Mouse (Mus musculus): ENCODE measurements around the gene Gla. TPM values are rescaled to one million over a fixed set of nuclear protein-coding genes. Genes with fewer than 3 reads are reported as not detected.

The Gla gene
- total and polyA plus RNA-seq, 3 experiments = 0.84 to 1.7 (median 1.7) TPM

GRCm38 (mm10) chrX:134586447-134586846 lies 14.5 kb downstream of the Gla start:
- intact Hi-C loops (cut with DNase I) = loop anchor here (5.0 kb wide), 1 partner anchor 44 kb away; the partner anchor contains the start of gene Timm8a1
- no peaks in the 10 kb centered on the region for H3K27me3 ChIP-seq (ENCODE audit: control insufficient read depth, insufficient read depth, low read length)
- H3K4me1 ChIP-seq (ENCODE audit: control insufficient read depth, insufficient read depth, low read length) = no peaks in the 10 kb centered on the region
- H3K36me3 ChIP-seq (ENCODE audit: control insufficient read depth, insufficient read depth, low read length) = no peaks in the 10 kb centered on the region
- no peaks in the 10 kb centered on the region for H3K79me2 ChIP-seq (replicated peaks; ENCODE audit: control insufficient read depth, insufficient read depth, low read length)
- peak overlapping the region; percentile 59 for H3K4me3 ChIP-seq
- H3K9ac ChIP-seq (ENCODE audit: low read depth, low read length) = peak overlapping the region; percentile 51; the same call in 1 of the 2 replicates
- peak overlapping the region; percentile 59; the same call in 1 of the 2 replicates for H3K27ac ChIP-seq
- TF ChIP-seq POLR2A (IDR thresholded peaks at IDR 0.05; ENCODE audit: insufficient read depth, low read depth, low read length) = no peak
- TF ChIP-seq CTCF (IDR thresholded peaks at IDR 0.05) = no peak
- no peak for TF ChIP-seq EP300 (IDR thresholded peaks at IDR 0.05; ENCODE audit: insufficient read depth, low read depth, low read length)
- no peak for DNase-seq
- WGBS = 34% methylated on average over 8 of the region's 8 CpGs

DNA sequence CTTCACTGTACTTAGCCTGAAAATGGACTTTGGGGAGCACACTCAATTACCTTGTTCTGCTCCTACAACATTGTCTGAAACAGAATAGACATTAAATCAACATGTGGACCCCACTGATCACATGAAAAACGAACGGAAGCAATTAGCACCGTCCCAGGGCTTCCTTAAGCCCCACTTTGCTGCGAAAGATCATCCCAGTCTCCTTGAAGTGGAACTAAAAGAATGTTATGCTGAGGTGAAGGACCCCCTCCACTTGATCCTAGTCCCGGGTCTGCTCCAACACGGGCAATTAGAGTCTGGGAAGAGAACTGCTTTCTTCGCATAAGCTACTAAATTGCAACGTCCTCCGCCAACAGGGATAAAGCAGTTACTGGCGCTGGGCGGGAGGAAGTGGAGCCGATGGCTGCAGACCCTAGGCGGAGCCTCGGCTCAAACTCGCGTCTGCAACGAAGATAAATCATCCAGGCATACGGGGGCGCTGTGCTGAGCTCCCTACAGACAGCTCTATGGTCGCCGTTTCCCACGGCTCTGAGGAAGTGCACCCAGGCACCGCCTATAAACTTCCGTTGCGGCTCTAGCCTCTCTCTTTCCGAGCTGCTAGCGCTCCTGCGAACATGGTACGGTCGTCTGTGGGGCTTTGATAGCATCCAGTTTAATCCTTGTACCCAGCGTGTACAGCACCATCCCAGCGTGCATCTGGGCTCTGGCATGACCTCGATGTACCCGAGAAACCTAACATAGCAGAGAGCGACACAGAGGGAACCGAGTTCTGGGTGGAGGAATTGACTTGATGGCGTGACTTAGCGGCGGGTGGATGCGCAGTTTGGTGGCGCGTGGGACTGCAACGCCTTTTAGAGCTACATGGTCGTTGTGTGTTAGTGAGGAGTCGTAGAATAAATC lies 15.6 kb downstream of the Gla start, which contains the start of gene Rpl36a:
Rpl36a (plus strand) TSS at position 552 of the 900 bp plus-strand sequence.
- Histone ChIP-seq H3K27ac (peak within 1 kb of the TSS; percentile 80), H3K79me2 (replicated peaks; ENCODE audit: control insufficient read depth, insufficient read depth, low read length) (no peaks in the 10 kb centered on the region), H3K4me1 (ENCODE audit: control insufficient read depth, insufficient read depth, low read length) (no peaks in the 10 kb centered on the region), H3K27me3 (ENCODE audit: control insufficient read depth, insufficient read depth, low read length) (no peaks in the 10 kb centered on the region), H3K9ac (ENCODE audit: low read depth, low read length) (peak within 1 kb of the TSS; percentile 76), H3K36me3 (ENCODE audit: control insufficient read depth, insufficient read depth, low read length) (no peaks in the 10 kb centered on the region), H3K4me3 (peak within 1 kb of the TSS; percentile 59)
- intact Hi-C loops (cut with DNase I) = loop anchor here (2.0 to 5.0 kb wide), 2 partner anchors 15 to 43 kb away; partner anchors contain the start of genes Gla, Hnrnph2 and Timm8a1
- no peak; the same call in 1 of the 2 replicates for TF ChIP-seq EP300 (IDR thresholded peaks at IDR 0.05; ENCODE audit: insufficient read depth, low read depth, low read length)
- TF ChIP-seq CTCF (IDR thresholded peaks at IDR 0.05) = peak; percentile 88
- TF ChIP-seq POLR2A (IDR thresholded peaks at IDR 0.05; ENCODE audit: insufficient read depth, low read depth, low read length) = peak; percentile 99
- peak; percentile 91 for DNase-seq
- WGBS = 18% methylated on average over 45 of the region's 45 CpGs

- Histone ChIP-seq H3K27me3 (ENCODE audit: control insufficient read depth, insufficient read depth, low read length) (no peaks in the 10 kb centered on the region), H3K79me2 (replicated peaks; ENCODE audit: control insufficient read depth, insufficient read depth, low read length) (no peaks in the 10 kb centered on the region), H3K27ac (no peak within 1 kb of the TSS), H3K9ac (ENCODE audit: low read depth, low read length) (no peak within 1 kb of the TSS), H3K36me3 (ENCODE audit: control insufficient read depth, insufficient read depth, low read length) (no peaks in the 10 kb centered on the region), H3K4me1 (ENCODE audit: control insufficient read depth, insufficient read depth, low read length) (no peaks in the 10 kb centered on the region), H3K4me3 (no peak within 1 kb of the TSS)
- intact Hi-C loops (cut with DNase I) = no loop called here
- no peak for TF ChIP-seq CTCF (IDR thresholded peaks at IDR 0.05)
- TF ChIP-seq EP300 (IDR thresholded peaks at IDR 0.05; ENCODE audit: insufficient read depth, low read depth, low read length) = no peak
- no peak for TF ChIP-seq POLR2A (IDR thresholded peaks at IDR 0.05; ENCODE audit: insufficient read depth, low read depth, low read length)
- DNase-seq = peak in 1 of 2 experiments; percentile 8
- WGBS = 72% methylated on average over 11 of the region's 11 CpGs
These were observed 17.8 kb downstream of the Gla start, which contains the start of gene Btk for GRCm38 (mm10) chrX:134582888-134583669. Gene Btk, minus strand, starts transcription at chrX:134583570.

GRCm38 (mm10) chrX:134582270-134582669 lies 18.7 kb downstream of the Gla start:
- H3K36me3 ChIP-seq (ENCODE audit: control insufficient read depth, insufficient read depth, low read length) = no peaks in the 10 kb centered on the region
- no peaks in the 10 kb centered on the region for H3K4me1 ChIP-seq (ENCODE audit: control insufficient read depth, insufficient read depth, low read length)
- TF ChIP-seq EP300 (IDR thresholded peaks at IDR 0.05; ENCODE audit: insufficient read depth, low read depth, low read length) (no peak), CTCF (IDR thresholded peaks at IDR 0.05) (no peak), POLR2A (IDR thresholded peaks at IDR 0.05; ENCODE audit: insufficient read depth, low read depth, low read length) (no peak)
- 74% methylated on average over 11 of the region's 11 CpGs for WGBS
- H3K27ac ChIP-seq = no peak overlapping the region
- no peak for DNase-seq
- H3K79me2 ChIP-seq (replicated peaks; ENCODE audit: control insufficient read depth, insufficient read depth, low read length) = no peaks in the 10 kb centered on the region
- no peak overlapping the region for H3K4me3 ChIP-seq
- H3K27me3 ChIP-seq (ENCODE audit: control insufficient read depth, insufficient read depth, low read length) = no peaks in the 10 kb centered on the region
- H3K9ac ChIP-seq (ENCODE audit: low read depth, low read length) = no peak overlapping the region
- intact Hi-C loops (cut with DNase I) = no loop called here

DNA sequence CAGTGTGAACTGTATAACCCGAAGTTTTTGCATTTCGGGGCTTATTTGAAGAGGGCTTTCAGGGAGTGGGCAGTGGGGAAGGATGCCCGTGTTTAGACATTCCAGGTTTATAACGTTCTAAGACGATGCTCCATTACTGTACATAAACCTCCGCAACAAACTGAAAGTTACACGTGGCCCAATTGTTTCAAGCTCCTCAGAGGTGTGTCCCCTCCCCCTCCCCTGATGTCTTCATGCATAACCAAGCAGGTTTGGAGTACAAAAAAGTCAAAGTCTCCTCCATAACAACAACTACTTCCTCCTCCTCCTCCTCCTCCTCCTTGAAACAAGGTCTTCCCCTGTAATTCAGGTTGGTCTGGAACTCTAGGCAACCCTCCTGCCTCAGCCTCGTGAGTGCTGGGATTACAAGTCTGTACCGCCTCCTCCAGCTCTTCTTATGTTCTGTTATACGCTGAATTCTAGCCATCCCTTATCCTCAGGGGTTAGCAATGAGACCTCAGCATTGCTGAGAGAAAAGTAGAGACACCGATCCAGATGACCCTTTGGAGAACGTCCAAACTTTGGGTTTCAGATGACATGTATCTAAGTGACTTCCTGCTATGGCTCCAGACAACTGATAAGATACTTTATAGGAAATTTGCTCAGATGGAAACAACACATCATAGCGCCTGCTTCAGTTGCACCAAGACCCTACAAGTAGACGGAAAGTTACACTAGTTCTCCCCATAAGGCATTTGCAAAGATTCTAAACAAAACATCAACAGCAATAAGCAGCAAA lies 20.2 kb downstream of the Gla start:
- H3K4me3 ChIP-seq = no peak overlapping the region
- TF ChIP-seq POLR2A (IDR thresholded peaks at IDR 0.05; ENCODE audit: insufficient read depth, low read depth, low read length) (no peak), EP300 (IDR thresholded peaks at IDR 0.05; ENCODE audit: insufficient read depth, low read depth, low read length) (no peak), CTCF (IDR thresholded peaks at IDR 0.05) (no peak)
- H3K79me2 ChIP-seq (replicated peaks; ENCODE audit: control insufficient read depth, insufficient read depth, low read length) = no peaks in the 10 kb centered on the region
- H3K9ac ChIP-seq (ENCODE audit: low read depth, low read length) = no peak overlapping the region
- H3K27ac ChIP-seq = no peak overlapping the region
- no peaks in the 10 kb centered on the region for H3K27me3 ChIP-seq (ENCODE audit: control insufficient read depth, insufficient read depth, low read length)
- no peaks in the 10 kb centered on the region for H3K36me3 ChIP-seq (ENCODE audit: control insufficient read depth, insufficient read depth, low read length)
- no peaks in the 10 kb centered on the region for H3K4me1 ChIP-seq (ENCODE audit: control insufficient read depth, insufficient read depth, low read length)
- no peak for DNase-seq
- 69% methylated on average over 14 of the region's 14 CpGs for WGBS
- intact Hi-C loops (cut with DNase I) = no loop called here
